26 mouse cellular contexts compared by ENCODE assay signal in genomic region chr3:28242561-28242960, GRCm38 (mm10). TPM values are rescaled to one million over a fixed set of nuclear protein-coding genes. Genes with fewer than 3 reads are reported as not detected.
DNase-seq lines count a peak whose midpoint lies in the region; ATAC-seq and TF ChIP-seq lines count a peak whose summit lies in the region.
"Had no signal": no experiment of that assay in that cellular context is flagged by ENCODE, and none has a peak within 500 bp of the region (broad histone marks: within the 10 kb centered on the region; RNA-seq: fewer than 3 reads in every experiment).

No protein-coding gene starts in this region.

- no peak for TF ChIP-seq CTCF in midbrain, postnatal 0 days (IDR thresholded peaks at IDR 0.05)

- 71% methylated on average over 2 of the region's 2 CpGs for WGBS in midbrain, postnatal 0 days
- 87% methylated on average over 2 of the region's 2 CpGs for WGBS in midbrain, embryonic 15.5 days

- no peak overlapping the region for H3K27ac ChIP-seq in midbrain, postnatal 0 days (ENCODE audit: low read depth, low read length)
- H3K27ac ChIP-seq in midbrain, embryonic 15.5 days = no peak overlapping the region
- H3K27ac ChIP-seq: embryonic facial prominence, embryonic 13.5 days; forebrain, embryonic 12.5 days; hindbrain, embryonic 12.5 days; liver, embryonic 13.5 days; midbrain, embryonic 12.5 days; stomach, embryonic 15.5 days had no signal

- no peaks in the 10 kb centered on the region for H3K27me3 ChIP-seq in midbrain, postnatal 0 days (ENCODE audit: insufficient read depth, low read length)
- H3K27me3 ChIP-seq in midbrain, embryonic 15.5 days (replicated peaks) = no peaks in the 10 kb centered on the region
- H3K27me3 ChIP-seq: embryonic facial prominence, embryonic 13.5 days; forebrain, embryonic 12.5 days; hindbrain, embryonic 12.5 days; liver, embryonic 13.5 days; midbrain, embryonic 12.5 days; stomach, embryonic 15.5 days had no signal

- H3K9me3 ChIP-seq in midbrain, postnatal 0 days (ENCODE audit: low read length) = no peaks in the 10 kb centered on the region
- no peaks in the 10 kb centered on the region for H3K9me3 ChIP-seq in midbrain, embryonic 15.5 days
- H3K9me3 ChIP-seq: embryonic facial prominence, embryonic 13.5 days; forebrain, embryonic 12.5 days; hindbrain, embryonic 12.5 days; liver, embryonic 13.5 days; midbrain, embryonic 12.5 days; stomach, embryonic 15.5 days had no signal

- H3K4me3 ChIP-seq in midbrain, postnatal 0 days (ENCODE audit: low read depth, low read length) = no peak overlapping the region
- no peak overlapping the region for H3K4me3 ChIP-seq in midbrain, embryonic 15.5 days
- H3K4me3 ChIP-seq: embryonic facial prominence, embryonic 13.5 days; erythroblast, embryonic 14.5 days; forebrain, embryonic 12.5 days; hindbrain, embryonic 12.5 days; liver, embryonic 13.5 days; midbrain, embryonic 12.5 days; stomach, embryonic 15.5 days had no signal

- no peak for ATAC-seq in midbrain, postnatal 0 days (ENCODE audit: low FRiP score)
- ATAC-seq in midbrain, embryonic 15.5 days (replicated peaks) = no peak
- ATAC-seq: inflammation-experienced regulatory T-cells, adult 6 months had no signal

- no peaks in the 10 kb centered on the region for H3K36me3 ChIP-seq in midbrain, postnatal 0 days (ENCODE audit: insufficient read depth, low read length)
- no peaks in the 10 kb centered on the region for H3K36me3 ChIP-seq in midbrain, embryonic 15.5 days (replicated peaks)
- H3K36me3 ChIP-seq: embryonic facial prominence, embryonic 13.5 days; forebrain, embryonic 12.5 days; hindbrain, embryonic 12.5 days; liver, embryonic 13.5 days; midbrain, embryonic 12.5 days; stomach, embryonic 15.5 days had no signal

- peak; percentile 19 to 53 for DNase-seq in frontal cortex, postnatal 36 days (ENCODE audit: low spot score in 2 of 2)
- DNase-seq in frontal cortex, postnatal 14 days (ENCODE audit: low spot score in 2 of 2) = no peak
- peak; percentile 21 for DNase-seq in layer of hippocampus, adult 11-12 months (ENCODE audit: low spot score)
- no peak for DNase-seq in layer of hippocampus, postnatal 36 days
- peak; percentile 47 for DNase-seq in midbrain, postnatal 0 days (ENCODE audit: low spot score)
- DNase-seq in layer of hippocampus, postnatal 10 days (ENCODE audit: low spot score in 2 of 2) = peak; percentile 8 to 17
- DNase-seq in T-cell, adult 2 months (ENCODE audit: low spot score) = no peak
- DNase-seq: cerebellum, postnatal 36 days; embryo, embryonic 11 days; gastrocnemius, postnatal 25 days; heart, postnatal 10 days; kidney, adult 18-20 months; kidney, postnatal 4 days; liver, embryonic 13.5 days; lung, adult 2 months; thymus, adult 2 months; thymus, postnatal 4 days had no signal

- H3K4me1 ChIP-seq in midbrain, postnatal 0 days (ENCODE audit: insufficient read depth, low read length) = no peaks in the 10 kb centered on the region
- no peaks in the 10 kb centered on the region for H3K4me1 ChIP-seq in midbrain, embryonic 15.5 days
- H3K4me1 ChIP-seq: embryonic facial prominence, embryonic 13.5 days; forebrain, embryonic 12.5 days; hindbrain, embryonic 12.5 days; liver, embryonic 13.5 days; midbrain, embryonic 12.5 days; stomach, embryonic 15.5 days had no signal

- H3K4me2 ChIP-seq in midbrain, postnatal 0 days (ENCODE audit: low read depth, low read length, poor library complexity, severe bottlenecking) = no peak overlapping the region
- no peak overlapping the region for H3K4me2 ChIP-seq in midbrain, embryonic 15.5 days
- H3K4me2 ChIP-seq: embryonic facial prominence, embryonic 13.5 days; forebrain, embryonic 12.5 days; heart, embryonic 11.5 days; hindbrain, embryonic 12.5 days; liver, embryonic 13.5 days; midbrain, embryonic 12.5 days; stomach, embryonic 15.5 days had no signal

- H3K9ac ChIP-seq in midbrain, postnatal 0 days (replicated peaks; ENCODE audit: low read length, poor library complexity, severe bottlenecking) = no peak overlapping the region
- H3K9ac ChIP-seq in midbrain, embryonic 15.5 days = no peak overlapping the region
- H3K9ac ChIP-seq: embryonic facial prominence, embryonic 13.5 days; forebrain, embryonic 12.5 days; hindbrain, embryonic 12.5 days; liver, embryonic 13.5 days; midbrain, embryonic 12.5 days; stomach, embryonic 15.5 days had no signal

RNA-seq across cellular contexts. Expression of gene Tnik, which starts 20.5 kb away (rescaled TPM):
- 100 to 1,000 TPM; 197 to 209 TPM for total RNA-seq in layer of hippocampus, postnatal 36 days (2021)
- 118 and 143 TPM in 2 replicates for total RNA-seq in midbrain, postnatal 0 days (2014; rRNA removed)
- 51.1 and 58.2 TPM in 2 replicates for polyA plus RNA-seq in midbrain, postnatal 0 days (2015; fragmentation: Nextera tagmentation; extraction: Ambion mirVana)
- 74.3 and 88.8 TPM in 2 replicates for polyA plus RNA-seq in midbrain, embryonic 15.5 days (2015; fragmentation: Nextera tagmentation; extraction: Ambion mirVana)
- total RNA-seq in layer of hippocampus, postnatal 10 days (2021) = 100 to 1,000 TPM; 209 to 232 TPM
- polyA plus RNA-seq: erythroblast, embryonic 14.5 days had no signal

Comparison
In these comparisons a context has a peak if more than half of its experiments do, and no peak if none do; other contexts are left out.
1. DNase-seq: peak in frontal cortex, postnatal 36 days (2 of 2), layer of hippocampus, adult 11-12 months (single experiment), midbrain, postnatal 0 days (single experiment) and layer of hippocampus, postnatal 10 days (2 of 2); none in frontal cortex, postnatal 14 days (0 of 2), layer of hippocampus, postnatal 36 days (0 of 2) and T-cell, adult 2 months (single experiment).